Mouse (Mus musculus) stomach, embryonic 15.5 days (tissue): Measurements from ENCODE around the gene Zdhhc17. TPM values are rescaled to one million over a fixed set of nuclear protein-coding genes. Genes with fewer than 3 reads are reported as not detected.

Experiments
- ATAC-seq: fragments of 200-750 bp; cut with Nextera tagmentation; 2 replicates; pipeline ENCODE4 v1.8.0; 2017; ENCODE audit warnings: low read depth, moderate number of reproducible peaks, moderate TSS enrichment; ENCODE audit not compliant: insufficient read depth, low FRiP score
- H3K27ac ChIP-seq: fragments of 300-500 bp; sonication (generic); 2 replicates; pipeline ENCODE4 v1.5.1; 2015; ENCODE audit warnings: mild to moderate bottlenecking, inconsistent platforms
- H3K27me3 ChIP-seq: fragments of 300-500 bp; sonication (generic); replicated peaks from 2 replicates; pipeline ENCODE4 v1.6.1; 2015; ENCODE audit warnings: inconsistent platforms
- H3K36me3 ChIP-seq: fragments of 300-500 bp; sonication (generic); 2 replicates; pipeline ENCODE4 v1.6.1; 2015; ENCODE audit warnings: inconsistent platforms
- H3K4me1 ChIP-seq: fragments of 300-500 bp; sonication (generic); 2 replicates; pipeline ENCODE4 v1.6.1; 2015; ENCODE audit warnings: inconsistent platforms
- H3K4me2 ChIP-seq: fragments of 300-500 bp; sonication (generic); 2 replicates; pipeline ENCODE4 v1.6.1; 2015; ENCODE audit warnings: mild to moderate bottlenecking, inconsistent platforms
- H3K4me3 ChIP-seq: fragments of 300-500 bp; sonication (generic); replicated peaks from 2 replicates; pipeline ENCODE4 v1.5.1; 2015; ENCODE audit warnings: inconsistent platforms
- H3K9ac ChIP-seq: fragments of 300-500 bp; sonication (generic); 2 replicates; pipeline ENCODE4 v1.6.1; 2015; ENCODE audit warnings: inconsistent platforms
- H3K9me3 ChIP-seq: fragments of 300-500 bp; sonication (generic); 2 replicates; pipeline ENCODE4 v1.6.1; 2016; ENCODE audit warnings: inconsistent platforms
- WGBS: fragments of 180-500 bp; shearing (Covaris S2); methylation state at CpG from one replicate; pipeline ENCODE4 v1.1.7; 2015; 5-methylcytosine and 5-hydroxymethylcytosine counted together
- polyA plus RNA-seq: library from polyadenylated mRNA; unstranded; fragments of >200 nt; fragmentation: Nextera tagmentation; extraction: Ambion mirVana; gene quantifications from 2 replicates; pipeline ENCODE4 v1.2.1, GENCODE M21; 2015

Gene Zdhhc17
- polyA plus RNA-seq, 1 experiment from 2014 or later, result 17.5 TPM

- H3K36me3 ChIP-seq, result peaks cover 4% of the 10 kb centered on the region; the same call in 1 of the 2 replicates
- no peak overlapping the region for H3K9ac ChIP-seq
- H3K4me3 ChIP-seq, result no peak overlapping the region
- no peak overlapping the region for H3K27ac ChIP-seq
- ATAC-seq, result no peak
- H3K9me3 ChIP-seq, result no peaks in the 10 kb centered on the region
- H3K27me3 ChIP-seq, result no peaks in the 10 kb centered on the region
- no peak overlapping the region for H3K4me2 ChIP-seq
- H3K4me1 ChIP-seq, result 0 out of 2 replicates have a peak, but pooled peaks cover 3% of the 10 kb centered on the region
- WGBS, result 53% methylated on average over 3 of the region's 3 CpGs
Measured at GRCm38 (mm10) chr10:110974463-110974862, 35.5 kb downstream of the Zdhhc17 start.

- Histone ChIP-seq H3K36me3 (peaks cover 1% of the 10 kb centered on the region; the same call in 1 of the 2 replicates), H3K27me3 (no peaks in the 10 kb centered on the region), H3K4me1 (0 out of 2 replicates have a peak, but pooled peaks cover 3% of the 10 kb centered on the region), H3K4me2 (no peak overlapping the region), H3K9me3 (no peaks in the 10 kb centered on the region), H3K4me3 (no peak overlapping the region), H3K9ac (no peak overlapping the region), H3K27ac (no peak overlapping the region)
- WGBS, result 39% methylated on average over 9 of the region's 9 CpGs
- peak; percentile 66 for ATAC-seq
Measured at GRCm38 (mm10) chr10:110971998-110972397, 37.9 kb downstream of the Zdhhc17 start.

GRCm38 (mm10) chr10:110971483-110971882 lies 38.5 kb downstream of the Zdhhc17 start:
- Histone ChIP-seq H3K27me3 (no peaks in the 10 kb centered on the region), H3K4me1 (0 out of 2 replicates have a peak, but pooled peaks cover 3% of the 10 kb centered on the region), H3K9ac (no peak overlapping the region), H3K9me3 (no peaks in the 10 kb centered on the region), H3K4me3 (no peak overlapping the region), H3K4me2 (no peak overlapping the region), H3K36me3 (peaks cover 3% of the 10 kb centered on the region; the same call in 1 of the 2 replicates), H3K27ac (no peak overlapping the region)
- 72% methylated on average over 6 of the region's 6 CpGs for WGBS
- ATAC-seq, result 0 out of 2 replicates have a peak, but pooled peaks have one; percentile 38

- 0 out of 2 replicates have a peak, but pooled peaks cover 3% of the 10 kb centered on the region for H3K4me1 ChIP-seq
- no peak overlapping the region for H3K9ac ChIP-seq
- H3K4me2 ChIP-seq, result no peak overlapping the region
- WGBS, result 56% methylated on average over 3 of the region's 3 CpGs
- H3K9me3 ChIP-seq, result no peaks in the 10 kb centered on the region
- no peak for ATAC-seq
- H3K27ac ChIP-seq, result no peak overlapping the region
- H3K4me3 ChIP-seq, result no peak overlapping the region
- peaks cover 3% of the 10 kb centered on the region; the same call in 1 of the 2 replicates for H3K36me3 ChIP-seq
- H3K27me3 ChIP-seq, result no peaks in the 10 kb centered on the region
Measured at GRCm38 (mm10) chr10:110971044-110971443, 38.9 kb downstream of the Zdhhc17 start.

- ATAC-seq, result no peak
- Histone ChIP-seq H3K36me3 (peaks cover 5% of the 10 kb centered on the region; the same call in 1 of the 2 replicates), H3K27me3 (no peaks in the 10 kb centered on the region), H3K9ac (no peak overlapping the region), H3K4me2 (no peak overlapping the region), H3K4me1 (no peaks in the 10 kb centered on the region), H3K4me3 (no peak overlapping the region), H3K9me3 (no peaks in the 10 kb centered on the region), H3K27ac (no peak overlapping the region)
- WGBS, result 38% methylated on average over 1 of the region's 1 CpGs
Measured at GRCm38 (mm10) chr10:110962172-110962571, 47.8 kb downstream of the Zdhhc17 start.

GRCm38 (mm10) chr10:110960841-110961240 lies 49.1 kb downstream of the Zdhhc17 start:
- WGBS, result 78% methylated on average over 6 of the region's 6 CpGs
- no peak overlapping the region for H3K4me3 ChIP-seq
- H3K4me1 ChIP-seq, result no peaks in the 10 kb centered on the region
- no peak for ATAC-seq
- no peaks in the 10 kb centered on the region for H3K9me3 ChIP-seq
- H3K4me2 ChIP-seq, result no peak overlapping the region
- H3K27me3 ChIP-seq, result no peaks in the 10 kb centered on the region
- peaks cover 2% of the 10 kb centered on the region; the same call in 1 of the 2 replicates for H3K36me3 ChIP-seq
- no peak overlapping the region for H3K27ac ChIP-seq
- no peak overlapping the region for H3K9ac ChIP-seq

- H3K4me1 ChIP-seq, result no peaks in the 10 kb centered on the region
- H3K9me3 ChIP-seq, result no peaks in the 10 kb centered on the region
- no peak for ATAC-seq
- H3K27me3 ChIP-seq, result no peaks in the 10 kb centered on the region
- H3K27ac ChIP-seq, result no peak overlapping the region
- H3K9ac ChIP-seq, result no peak overlapping the region
- H3K4me2 ChIP-seq, result no peak overlapping the region
- WGBS, result 90% methylated on average over 8 of the region's 8 CpGs
- peaks cover 2% of the 10 kb centered on the region; the same call in 1 of the 2 replicates for H3K36me3 ChIP-seq
- no peak overlapping the region for H3K4me3 ChIP-seq
Measured at GRCm38 (mm10) chr10:110959781-110960180, 50.2 kb downstream of the Zdhhc17 start.

GRCm38 (mm10) chr10:110958879-110959278 lies 51.1 kb downstream of the Zdhhc17 start:
- Histone ChIP-seq H3K27ac (no peak overlapping the region), H3K4me2 (no peak overlapping the region), H3K9ac (no peak overlapping the region), H3K4me3 (no peak overlapping the region), H3K27me3 (no peaks in the 10 kb centered on the region), H3K4me1 (no peaks in the 10 kb centered on the region), H3K9me3 (no peaks in the 10 kb centered on the region), H3K36me3 (peaks cover 2% of the 10 kb centered on the region; the same call in 1 of the 2 replicates)
- no peak for ATAC-seq
- 91% methylated on average over 6 of the region's 6 CpGs for WGBS

GRCm38 (mm10) chr10:110952937-110953451 lies 56.9 kb downstream of the Zdhhc17 start:
- Histone ChIP-seq H3K27me3 (no peaks in the 10 kb centered on the region), H3K4me2 (no peak overlapping the region), H3K4me1 (peaks cover 2% of the 10 kb centered on the region; the same call in 1 of the 2 replicates), H3K36me3 (peaks cover under 1% of the 10 kb centered on the region; the same call in 1 of the 2 replicates), H3K9ac (no peak overlapping the region), H3K27ac (peak overlapping the region; percentile 57; the same call in 1 of the 2 replicates), H3K9me3 (no peaks in the 10 kb centered on the region), H3K4me3 (no peak overlapping the region)
- 44% methylated on average over 9 of the region's 9 CpGs for WGBS
- peak; percentile 83 for ATAC-seq

GRCm38 (mm10) chr10:110952271-110952670 lies 57.7 kb downstream of the Zdhhc17 start:
- Histone ChIP-seq H3K9ac (no peak overlapping the region), H3K4me2 (no peak overlapping the region), H3K36me3 (no peaks in the 10 kb centered on the region; the same call in 1 of the 2 replicates), H3K9me3 (no peaks in the 10 kb centered on the region), H3K4me1 (peaks cover 2% of the 10 kb centered on the region; the same call in 1 of the 2 replicates), H3K27me3 (no peaks in the 10 kb centered on the region), H3K4me3 (no peak overlapping the region), H3K27ac (0 out of 2 replicates have a peak overlapping the region, but pooled peaks have one; percentile 57)
- no peak for ATAC-seq
- WGBS, result 77% methylated on average over 8 of the region's 8 CpGs

GRCm38 (mm10) chr10:110951748-110952147 lies 58.2 kb downstream of the Zdhhc17 start:
- H3K4me3 ChIP-seq, result no peak overlapping the region
- H3K9me3 ChIP-seq, result no peaks in the 10 kb centered on the region
- no peak overlapping the region for H3K9ac ChIP-seq
- no peak overlapping the region for H3K27ac ChIP-seq
- no peak overlapping the region for H3K4me2 ChIP-seq
- 81% methylated on average over 4 of the region's 4 CpGs for WGBS
- no peak for ATAC-seq
- no peaks in the 10 kb centered on the region for H3K27me3 ChIP-seq
- H3K36me3 ChIP-seq, result no peaks in the 10 kb centered on the region; the same call in 1 of the 2 replicates
- peaks cover 2% of the 10 kb centered on the region; the same call in 1 of the 2 replicates for H3K4me1 ChIP-seq

GRCm38 (mm10) chr10:110951112-110951511 lies 58.8 kb downstream of the Zdhhc17 start:
- WGBS, result 88% methylated on average over 1 of the region's 1 CpGs
- no peak overlapping the region for H3K4me2 ChIP-seq
- ATAC-seq, result no peak

More at GRCm38 (mm10) chr10:110951112-110951511, 58.8 kb downstream of the Zdhhc17 start:
- H3K27ac ChIP-seq, result no peak overlapping the region
- H3K27me3 ChIP-seq, result no peaks in the 10 kb centered on the region
- H3K4me3 ChIP-seq, result no peak overlapping the region
- no peaks in the 10 kb centered on the region for H3K9me3 ChIP-seq
- H3K9ac ChIP-seq, result no peak overlapping the region
- H3K4me1 ChIP-seq, result peaks cover 2% of the 10 kb centered on the region; the same call in 1 of the 2 replicates
- H3K36me3 ChIP-seq, result no peaks in the 10 kb centered on the region; the same call in 1 of the 2 replicates
